Mouse (Mus musculus): ENCODE measurements around the gene Olfr376.

The Olfr376 gene

DNA sequence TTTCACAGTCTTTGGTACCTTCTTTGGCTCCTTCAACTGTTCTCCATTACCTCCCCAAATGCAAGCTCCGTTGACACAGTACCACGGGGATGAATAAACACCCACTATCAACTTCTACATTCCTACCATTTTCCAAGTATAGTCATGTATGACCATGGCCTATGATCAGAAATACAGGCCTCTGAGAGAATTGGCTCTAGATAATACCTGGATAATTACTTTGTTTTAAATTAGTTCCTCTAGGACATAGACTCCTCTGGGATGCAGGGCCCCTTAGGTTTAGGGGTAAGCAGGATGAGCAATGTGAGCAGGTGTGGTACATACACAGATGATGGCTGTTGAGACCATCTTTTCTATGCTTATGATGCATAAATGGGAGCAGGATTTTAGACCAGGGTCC, at the start of gene Olfr376:
Gene Olfr376 (plus strand): TSS at position 301 of the 400 bp plus-strand sequence.
- DNase-seq (ENCODE audit: low spot score): no peak

DNA sequence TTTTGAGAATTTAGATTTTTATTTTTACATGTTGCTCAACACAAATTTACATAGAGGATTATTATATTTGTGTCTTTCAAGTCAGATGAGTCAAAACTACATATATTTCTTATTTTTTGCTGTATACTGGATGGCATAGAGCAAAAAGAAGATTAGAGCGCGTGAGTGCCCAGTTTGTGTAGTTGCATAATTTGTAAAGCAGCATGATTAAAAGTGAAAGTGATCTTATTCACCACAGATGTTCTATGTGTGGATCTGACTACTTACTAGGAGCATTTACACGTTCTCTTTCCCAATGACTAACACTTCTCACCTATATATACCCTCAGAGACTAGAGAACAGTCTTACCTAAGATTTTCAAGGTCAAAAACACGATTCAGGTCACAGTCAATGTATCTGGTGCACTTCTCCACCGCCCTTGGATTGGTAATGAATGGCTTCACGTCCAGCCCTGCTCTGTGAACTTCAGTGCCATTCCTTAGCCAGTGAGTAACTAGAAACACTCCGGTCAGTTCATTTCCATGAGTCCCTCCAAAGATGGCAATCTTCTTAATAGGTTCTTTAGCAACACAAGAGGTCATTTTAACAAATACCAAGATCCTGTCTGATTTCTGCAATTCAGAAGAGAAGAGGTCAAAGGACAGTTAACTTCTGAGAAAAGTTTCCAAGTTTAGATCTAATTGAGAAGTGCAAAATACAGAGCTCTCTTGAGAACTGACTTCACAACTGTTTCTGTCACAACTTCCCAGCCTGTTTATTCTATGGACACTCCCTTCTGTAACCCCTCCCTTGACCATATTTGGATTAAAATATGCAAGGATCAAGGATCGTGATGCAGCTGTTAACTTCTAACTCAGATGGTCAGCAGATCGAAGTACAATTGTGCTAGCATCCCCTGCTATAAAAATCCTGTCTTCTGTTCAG, 46.9 kb upstream of the Olfr376 start:
- DNase-seq (ENCODE audit: low spot score): no peak

DNA sequence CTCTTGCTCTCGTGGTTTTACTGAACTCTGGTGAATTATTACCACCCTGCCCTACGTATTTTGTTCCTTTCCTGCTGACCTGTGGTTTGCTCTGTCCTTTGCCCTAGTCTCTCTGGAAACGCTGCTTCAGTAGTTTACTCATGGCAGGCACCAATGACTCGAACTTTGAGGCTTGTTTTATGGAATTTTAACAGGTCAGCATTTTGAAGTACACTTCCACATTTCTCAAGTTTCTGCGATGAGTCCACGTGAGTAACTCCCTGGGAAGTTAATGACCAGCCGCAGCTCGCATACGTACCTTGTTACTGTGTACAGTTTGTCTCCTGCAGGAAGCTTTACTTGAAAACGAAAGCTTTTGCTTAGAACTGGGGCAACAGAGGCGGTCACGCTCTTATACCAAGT, 44.6 kb upstream of the Olfr376 start:
- DNase-seq (ENCODE audit: low spot score): no peak

DNA sequence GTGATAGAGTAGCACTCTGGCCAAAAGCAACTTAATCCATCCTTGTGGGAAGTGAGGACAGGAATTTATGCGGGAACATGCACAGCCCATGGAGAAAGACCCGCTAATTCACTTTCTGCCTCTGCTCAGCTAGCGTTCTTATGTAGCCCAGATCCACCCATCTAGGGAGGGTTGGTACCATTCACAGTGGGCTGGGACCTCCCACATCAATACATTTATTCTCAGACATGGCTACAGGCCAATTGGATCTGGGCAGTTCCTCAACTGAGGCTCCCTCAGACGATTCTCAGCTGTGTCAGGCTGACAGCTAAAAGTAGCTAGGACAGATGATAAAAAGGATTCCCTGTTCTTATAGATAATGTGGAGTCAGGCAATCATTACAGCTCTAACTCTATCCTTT, 43.7 kb upstream of the Olfr376 start:
- DNase-seq (ENCODE audit: low spot score): no peak

DNA sequence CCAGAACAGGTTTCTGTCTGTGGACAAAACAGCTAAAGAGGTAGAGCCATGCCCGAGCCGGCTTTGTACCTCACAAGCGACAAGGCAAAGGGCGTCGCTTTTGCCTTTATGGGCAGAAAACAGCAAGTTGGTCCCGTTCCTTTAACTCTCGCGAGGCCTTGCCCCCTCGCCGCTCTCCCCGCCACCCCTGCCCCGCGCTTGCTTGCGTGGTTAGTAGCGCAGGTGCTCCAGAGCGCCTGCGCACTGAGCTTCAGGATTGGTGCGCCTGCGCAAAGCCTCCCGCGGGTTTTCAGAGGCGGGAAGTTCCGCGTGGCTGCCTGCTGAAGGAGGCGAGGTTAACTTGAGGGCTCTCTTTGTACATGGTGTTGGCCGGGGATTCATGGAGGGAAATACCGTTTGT, 41.6 kb upstream of the Olfr376 start, which contains the start of the genes Aspa, Gm49340 and Spata22:
Gene Aspa (minus strand): TSS at position 155 of the 400 bp plus-strand sequence.
Gene Gm49340 (plus strand): TSS at position 300 of the 400 bp plus-strand sequence.
Gene Spata22 (plus strand): TSS at position 300 of the 400 bp plus-strand sequence.
- DNase-seq (ENCODE audit: low spot score): no peak

DNA sequence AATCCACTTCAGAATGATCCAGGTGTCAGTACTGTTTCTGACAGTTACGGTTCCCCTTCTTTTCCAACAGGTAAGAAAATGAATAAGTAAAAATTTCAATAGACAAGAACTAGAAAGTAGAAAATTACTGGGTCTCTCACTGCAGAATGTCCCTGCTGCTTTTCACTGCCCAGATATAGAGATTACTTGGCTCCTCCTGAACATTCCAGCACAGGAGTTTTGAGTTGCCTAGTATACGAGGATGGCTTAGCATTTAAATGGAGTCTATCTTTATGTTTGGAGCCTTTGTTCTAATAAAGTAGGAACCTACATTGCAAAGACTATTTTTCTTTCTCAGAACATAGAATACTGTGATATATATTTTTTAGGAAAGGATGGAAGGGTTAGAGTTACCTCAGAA, 37.7 kb upstream of the Olfr376 start:
- no peak for DNase-seq (ENCODE audit: low spot score)

DNA sequence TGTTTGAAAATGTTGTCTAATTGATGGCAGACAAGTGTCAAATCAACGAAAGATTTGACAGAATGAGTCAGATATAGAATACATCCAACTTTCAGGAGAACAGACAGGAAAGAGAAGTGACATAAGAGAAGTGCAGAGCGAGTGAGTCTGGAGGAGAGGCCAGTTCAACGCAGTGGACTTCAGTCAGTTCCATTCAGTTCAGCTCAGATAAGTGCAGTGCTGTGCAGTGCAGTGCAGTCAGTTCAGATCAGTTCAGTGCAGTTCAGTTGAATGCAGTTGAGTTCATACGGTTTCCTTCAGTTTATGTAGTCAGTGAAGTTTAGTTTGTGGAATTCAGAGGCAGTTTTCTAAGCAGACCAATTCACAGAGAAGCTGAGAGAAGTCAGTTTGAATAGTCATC, 34.1 kb upstream of the Olfr376 start:
- no peak for DNase-seq (ENCODE audit: low spot score)

DNA sequence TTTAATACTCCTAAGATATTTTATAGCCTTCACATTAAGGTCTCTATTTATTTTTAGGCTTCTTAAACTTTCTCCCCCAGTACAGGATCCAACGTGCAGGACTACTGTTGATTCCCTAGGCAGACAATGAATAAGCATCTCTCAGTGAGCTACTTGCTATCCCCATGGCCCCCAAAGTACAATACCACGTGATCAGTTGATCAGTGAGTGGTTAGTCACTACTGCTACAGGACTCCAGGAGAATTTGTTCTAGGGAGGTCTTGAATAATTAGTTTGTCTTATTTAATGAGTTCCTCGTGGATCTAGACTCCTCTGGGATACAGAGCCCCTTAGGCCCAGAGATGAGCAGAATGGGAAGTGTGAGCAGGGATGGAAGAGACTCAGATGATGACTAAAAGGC, 20.6 kb upstream of the Olfr376 start, which contains the start of gene Olfr20:
Gene Olfr20 (plus strand): TSS at position 301 of the 400 bp plus-strand sequence.
- no peak for DNase-seq (ENCODE audit: low spot score)

DNA sequence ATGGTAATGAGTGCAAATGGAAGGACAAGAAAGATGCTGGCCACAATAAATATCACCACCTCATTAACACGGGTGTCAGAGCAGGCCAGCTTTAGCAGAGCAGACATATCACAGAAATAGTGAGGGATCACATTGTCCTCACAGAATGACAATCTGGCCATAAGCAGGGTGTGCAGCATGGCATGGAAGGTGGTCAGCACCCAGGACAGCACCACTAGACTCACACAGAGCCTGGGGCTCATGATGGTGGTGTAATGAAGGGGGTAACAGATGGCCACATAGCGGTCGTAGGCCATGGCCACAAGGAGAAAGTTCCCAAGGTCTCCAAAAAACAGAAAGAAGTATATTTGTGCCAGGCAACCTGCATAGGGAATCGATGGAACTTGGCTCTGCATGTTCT, 24.3 kb downstream of the Olfr376 start:
- DNase-seq (ENCODE audit: low spot score): no peak

DNA sequence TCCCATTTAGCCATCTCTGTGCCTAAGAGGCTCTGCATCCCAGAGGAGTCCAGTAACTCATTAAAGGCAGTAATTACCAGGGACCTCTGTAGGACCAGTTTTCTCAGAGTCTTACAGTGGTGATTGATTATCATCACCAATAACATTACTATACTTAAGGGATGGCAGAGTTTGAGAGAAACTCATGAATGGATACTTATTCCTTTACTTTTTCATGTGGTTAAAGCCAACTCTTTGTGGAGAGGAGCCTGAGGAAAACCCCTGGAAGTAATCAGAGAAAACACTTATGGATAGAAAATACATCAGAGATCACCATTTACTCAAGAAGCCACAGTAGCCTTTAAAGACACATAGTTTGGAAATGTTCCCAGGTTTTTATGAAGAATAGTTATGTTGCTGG, 28.5 kb downstream of the Olfr376 start, which contains the start of gene Olfr1:
Gene Olfr1 (minus strand): TSS at position 101 of the 400 bp plus-strand sequence.
- DNase-seq (ENCODE audit: low spot score): no peak

Measured in ovary, postnatal 14 days (tissue).